Mouse (Mus musculus): ENCODE results near the gene Tspyl4. TPM values are rescaled to one million over a fixed set of nuclear protein-coding genes. Genes with fewer than 3 reads are reported as not detected.

The Tspyl4 gene
- polyA plus RNA-seq, 1 experiment from 2014 or later = 131 TPM

DNA sequence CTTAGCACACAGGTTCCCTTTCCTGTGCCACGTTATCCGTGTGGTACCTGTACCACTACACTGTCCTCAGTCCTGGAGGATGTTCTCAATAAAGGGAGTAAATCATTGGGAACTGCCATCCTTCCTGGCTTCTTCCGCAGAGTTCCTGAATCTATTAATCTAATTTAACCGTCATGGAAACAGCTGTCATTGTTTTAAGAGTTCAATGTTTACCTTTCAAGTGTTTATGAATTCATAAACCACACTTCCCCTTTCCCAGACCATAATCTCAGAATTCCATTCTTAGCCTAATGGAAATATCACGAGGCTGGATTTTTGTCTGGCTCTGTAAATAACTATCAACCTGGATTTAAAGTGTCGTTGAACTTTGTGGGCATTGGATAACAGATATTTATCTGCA is 43.8 kb downstream of the Tspyl4 start:
- H3K9me3 ChIP-seq (ENCODE audit: control insufficient read depth, low read length) = no peaks in the 10 kb centered on the region
- no peaks in the 10 kb centered on the region for H3K36me3 ChIP-seq (ENCODE audit: control insufficient read depth, insufficient read depth, low read length)
- DNase-seq = no peak
- H3K4me2 ChIP-seq (ENCODE audit: low read length) = no peak overlapping the region
- no peak for ATAC-seq (ENCODE audit: low FRiP score, low TSS enrichment)
- H3K4me1 ChIP-seq (ENCODE audit: control insufficient read depth, insufficient read depth, low read length) = no peaks in the 10 kb centered on the region
- WGBS = 89% methylated on average over 6 of the region's 6 CpGs
- no peak overlapping the region for H3K4me3 ChIP-seq (replicated peaks; ENCODE audit: low read depth, low read length)
- H3K27me3 ChIP-seq (ENCODE audit: control insufficient read depth, insufficient read depth, low read length) = no peaks in the 10 kb centered on the region
- no peak overlapping the region for H3K9ac ChIP-seq (replicated peaks; ENCODE audit: low read length)
- H3K27ac ChIP-seq (replicated peaks; ENCODE audit: low read depth, low read length) = no peak overlapping the region

GRCm38 (mm10) chr10:34341886-34342285 is 44.6 kb downstream of the Tspyl4 start:
- no peaks in the 10 kb centered on the region for H3K4me1 ChIP-seq (ENCODE audit: control insufficient read depth, insufficient read depth, low read length)
- no peak overlapping the region for H3K4me3 ChIP-seq (replicated peaks; ENCODE audit: low read depth, low read length)
- H3K4me2 ChIP-seq (ENCODE audit: low read length) = no peak overlapping the region
- H3K9me3 ChIP-seq (ENCODE audit: control insufficient read depth, low read length) = no peaks in the 10 kb centered on the region
- no peak overlapping the region for H3K9ac ChIP-seq (replicated peaks; ENCODE audit: low read length)
- H3K36me3 ChIP-seq (ENCODE audit: control insufficient read depth, insufficient read depth, low read length) = no peaks in the 10 kb centered on the region
- WGBS = 97% methylated on average over 1 of the region's 1 CpGs
- no peak for DNase-seq
- no peak overlapping the region for H3K27ac ChIP-seq (replicated peaks; ENCODE audit: low read depth, low read length)
- no peak for ATAC-seq (ENCODE audit: low FRiP score, low TSS enrichment)
- H3K27me3 ChIP-seq (ENCODE audit: control insufficient read depth, insufficient read depth, low read length) = no peaks in the 10 kb centered on the region

Other genes starting within 250 kb of the Tspyl4 start
- gene Calhm5, start 200.9 kb upstream of the Tspyl4 start, polyA plus RNA-seq (2014; fragmentation: Nextera tagmentation; extraction: Ambion mirVana) = 0.18 and 0.62 TPM in 2 replicates
- gene Calhm6, start 169.5 kb upstream of the Tspyl4 start, polyA plus RNA-seq (2014; fragmentation: Nextera tagmentation; extraction: Ambion mirVana) = 0.27 and 1.0 TPM in 2 replicates
- gene Dse, start 89.7 kb upstream of the Tspyl4 start, polyA plus RNA-seq (2014; fragmentation: Nextera tagmentation; extraction: Ambion mirVana) = 3.0 and 9.4 TPM in 2 replicates
- gene Tspyl1, start 15.3 kb upstream of the Tspyl4 start, polyA plus RNA-seq (2014; fragmentation: Nextera tagmentation; extraction: Ambion mirVana) = 99.8 and 106 TPM in 2 replicates
- 0.15 and 0.26 TPM in 2 replicates for gene Col10a1, start 92.5 kb downstream of the Tspyl4 start, polyA plus RNA-seq (2014; fragmentation: Nextera tagmentation; extraction: Ambion mirVana)
- gene Nt5dc1, start 121.1 kb downstream of the Tspyl4 start, polyA plus RNA-seq (2014; fragmentation: Nextera tagmentation; extraction: Ambion mirVana) = 1.2 and 1.9 TPM in 2 replicates
- gene Frk, start 186.0 kb downstream of the Tspyl4 start, polyA plus RNA-seq (2014; fragmentation: Nextera tagmentation; extraction: Ambion mirVana) = 0.13 and 0.46 TPM in 2 replicates